Mouse (Mus musculus) Patski (cell line): ENCODE measurements around the gene Calr4. TPM values are rescaled to one million over a fixed set of nuclear protein-coding genes. Genes with fewer than 3 reads are reported as not detected.

Experiments
- ATAC-seq: fragments of 100-300 bp; one replicate; pipeline ENCODE4 v1.8.0; 2021
- CTCF ChIA-PET: fragments of 350-600 bp; sonication (Branson Sonifier 250); formaldehyde crosslinking; loops from one replicate; lab custom pipeline; 2022; ENCODE audit warnings: inconsistent platforms; lab: Charles Lee
- POLR2A ChIA-PET: fragments of 350-600 bp; sonication (Branson Sonifier 250); formaldehyde crosslinking; loops from one replicate; lab custom pipeline; 2022; ENCODE audit warnings: antibody characterized with exemption, inconsistent platforms; lab: Charles Lee
- DNase-seq: peaks from one replicate; pipeline ENCODE4 v3.0.0-alpha.2; 2011; ENCODE audit warnings: low read depth, low spot score
- H3K27me3 ChIP-seq: fragments of 371-371 bp; one replicate; pipeline ENCODE4 v1.5.1; 2021
- CTCF ChIP-seq: fragments of 100-300 bp; IDR thresholded peaks from one replicate; pipeline ENCODE4 v1.5.1; 2021
- in situ Hi-C: fragments of 300-500 bp; cut with MboI; formaldehyde crosslinking; loops from 3 replicates; pipeline ENCODE4 v1.11.1; 2018; ENCODE audit warnings: low pct_unique_long_range_greater_than_20kb, mixed read lengths
- polyA plus RNA-seq: library from polyadenylated mRNA; unstranded; gene quantifications from one replicate; pipeline ENCODE4 v1.2.3, GENCODE M21; 2021

The Calr4 gene
- polyA plus RNA-seq, 1 experiment from 2014 or later, result not detected

GRCm38 (mm10) chr4:109279689-109280458, 45.6 kb downstream of the Calr4 start, which contains the start of gene Eps15:
Gene Eps15 (plus strand): TSS chr4:109280268.
- peak; percentile 98 for ATAC-seq
- no peak for TF ChIP-seq CTCF
- in situ Hi-C loops, result no loop called here
- ChIA-PET CTCF (no interaction called here), POLR2A (no interaction called here)
- DNase-seq, result peak; percentile 56
- no peaks in the 10 kb centered on the region for H3K27me3 ChIP-seq

DNA sequence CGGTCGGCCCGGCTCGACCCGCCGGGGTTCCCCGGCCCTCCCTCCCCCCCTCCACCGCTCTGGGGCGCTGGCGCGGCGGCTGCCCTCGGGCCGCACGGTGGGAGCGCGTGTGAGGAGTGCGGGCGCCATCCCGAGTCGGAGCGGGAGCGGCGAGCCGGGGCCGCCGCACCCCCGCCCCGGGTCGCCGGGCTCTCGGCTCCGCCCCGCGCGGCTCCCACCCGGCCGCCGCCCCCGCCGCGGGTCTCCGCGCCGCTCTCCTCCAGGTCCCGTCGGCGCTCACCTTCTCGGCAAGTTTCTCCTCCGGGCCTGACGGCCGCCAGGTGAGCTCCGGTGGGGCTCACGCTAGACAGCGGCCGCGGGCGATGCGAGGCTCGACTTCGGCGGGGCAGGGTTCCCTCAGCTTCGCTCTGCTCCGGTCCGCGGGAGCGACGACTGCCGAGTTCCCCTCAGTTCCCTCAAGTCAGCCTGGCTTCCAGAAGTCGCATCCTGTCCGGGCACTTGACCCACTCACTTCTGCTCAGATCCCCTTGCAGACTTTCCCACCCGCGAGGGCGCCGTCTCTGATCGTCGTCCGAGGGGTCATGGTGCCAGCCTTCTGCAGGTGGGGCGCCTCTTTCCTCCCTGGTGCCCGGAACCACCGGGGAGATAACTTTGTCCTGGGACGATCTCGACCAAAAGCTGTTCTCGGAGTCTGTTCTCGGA, 46.3 kb downstream of the Calr4 start:
- H3K27me3 ChIP-seq, result no peaks in the 10 kb centered on the region
- ChIA-PET POLR2A (interaction anchor here (0.7 to 0.8 kb wide), 2 partner anchors 10 to 63 kb away, joined by 3 read pairs; no protein-coding TSS in a partner anchor), CTCF (interaction anchor here (0.9 kb wide), 1 partner anchor 29 kb away, joined by 3 read pairs; no protein-coding TSS in a partner anchor)
- peak; percentile 57 for ATAC-seq
- in situ Hi-C loops, result no loop called here
- TF ChIP-seq CTCF, result no peak
- DNase-seq, result no peak

- no peak for TF ChIP-seq CTCF
Measured at GRCm38 (mm10) chr4:109281161-109281560, 46.9 kb downstream of the Calr4 start.

DNA sequence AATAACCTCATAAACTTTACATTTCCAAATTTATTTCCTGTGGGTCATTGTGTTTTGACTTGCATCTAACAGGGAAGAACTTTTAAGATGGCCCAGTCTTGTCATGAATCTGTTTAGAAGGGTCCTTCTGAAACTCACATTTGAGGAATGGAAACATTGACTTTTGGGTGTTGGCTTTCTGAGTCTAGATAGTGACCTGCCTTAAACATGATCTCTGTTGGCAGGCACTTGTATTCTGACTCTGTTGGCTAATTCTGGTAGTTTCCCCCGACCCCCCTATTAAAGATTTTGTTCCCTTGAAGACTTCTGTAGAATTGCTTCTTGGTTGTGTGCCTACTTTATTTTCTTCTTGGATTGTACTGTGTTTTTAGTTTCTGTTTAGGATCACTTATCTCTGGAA, 47.7 kb downstream of the Calr4 start:
- ChIA-PET CTCF (no interaction called here), POLR2A (no interaction called here)
- no peak for DNase-seq
- no peak for TF ChIP-seq CTCF
- in situ Hi-C loops, result no loop called here
- no peak for ATAC-seq
- no peaks in the 10 kb centered on the region for H3K27me3 ChIP-seq

More at GRCm38 (mm10) chr4:109281161-109281560, 46.9 kb downstream of the Calr4 start:
- ATAC-seq (no peak), DNase-seq (no peak)
- in situ Hi-C loops, result no loop called here
- H3K27me3 ChIP-seq, result no peaks in the 10 kb centered on the region
- CTCF ChIA-PET, result interaction anchor here (0.9 kb wide), 1 partner anchor 29 kb away, joined by 3 read pairs; no protein-coding TSS in a partner anchor
- POLR2A ChIA-PET, result interaction anchor here (0.7 to 0.8 kb wide), 2 partner anchors 11 to 63 kb away, joined by 3 read pairs; no protein-coding TSS in a partner anchor

- no peak for TF ChIP-seq CTCF
- DNase-seq, result no peak
- POLR2A ChIA-PET, result no interaction called here
- CTCF ChIA-PET, result interaction anchor here (1.2 to 1.5 kb wide), 4 partner anchors 8 to 43 kb away, joined by 3 to 4 read pairs (median 3); no protein-coding TSS in a partner anchor
- H3K27me3 ChIP-seq, result no peaks in the 10 kb centered on the region
- no peak for ATAC-seq
- in situ Hi-C loops, result no loop called here
Measured at GRCm38 (mm10) chr4:109294629-109295028, 60.3 kb downstream of the Calr4 start.

GRCm38 (mm10) chr4:109296510-109296909, 62.2 kb downstream of the Calr4 start:
- DNase-seq, result no peak
- ATAC-seq, result no peak
- no peak for TF ChIP-seq CTCF
- ChIA-PET POLR2A (no interaction called here), CTCF (no interaction called here)
- H3K27me3 ChIP-seq, result no peaks in the 10 kb centered on the region
- in situ Hi-C loops, result no loop called here

DNA sequence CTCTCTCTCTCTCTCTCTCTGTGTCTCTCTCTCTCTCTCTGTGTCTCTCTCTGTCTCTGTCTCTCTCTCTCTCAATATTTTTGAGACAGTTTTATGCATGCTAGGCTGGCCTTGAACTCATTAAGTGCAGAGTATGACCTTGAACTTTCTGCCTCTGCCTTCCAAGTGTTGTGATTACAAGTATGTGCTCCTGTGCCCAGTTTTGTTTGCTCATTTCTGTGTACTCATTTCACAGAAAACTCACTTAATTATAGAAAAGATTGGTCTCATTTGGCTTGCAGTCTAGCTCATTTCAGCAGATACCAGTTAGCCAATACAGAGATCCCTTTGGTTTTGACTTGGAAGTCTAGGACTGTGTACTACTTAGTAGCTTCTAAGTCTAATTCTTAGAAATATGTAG, 64.9 kb downstream of the Calr4 start:
- no peak for TF ChIP-seq CTCF
- in situ Hi-C loops, result no loop called here
- H3K27me3 ChIP-seq, result no peaks in the 10 kb centered on the region
- CTCF ChIA-PET, result no interaction called here
- DNase-seq (no peak), ATAC-seq (no peak)
- POLR2A ChIA-PET, result no interaction called here

Other genes with a start within 250 kb of the Calr4 start
- 84.6 TPM for gene Nrd1, start 233.8 kb upstream of the Calr4 start, polyA plus RNA-seq
- 87.4 TPM for gene Osbpl9, start 32.2 kb upstream of the Calr4 start, polyA plus RNA-seq
- 36.3 TPM for gene Eps15, start 45.8 kb downstream of the Calr4 start, polyA plus RNA-seq
- gene Ttc39a, start 172.1 kb downstream of the Calr4 start, polyA plus RNA-seq, result 7.2 TPM